In genomic region chr5:3893459-3894293, GRCm38 (mm10) we compare ENCODE assay signal across 7 mouse cellular contexts. TPM values are rescaled to one million over a fixed set of nuclear protein-coding genes. Genes with fewer than 3 reads are reported as not detected.
DNase-seq lines count a peak whose midpoint lies in the region.

Mterf1a (minus strand) TSS chr5:3893933.

- peak; percentile 34 for DNase-seq in adrenal gland, adult 2 months
- DNase-seq in embryo, embryonic 11.5 days (ENCODE audit: low read depth, low spot score), result peak; percentile 14
- DNase-seq in gastrocnemius, postnatal 25 days, result peak; percentile 6
- peak; percentile 63 for DNase-seq in induced T-regulatory cell, adult 2 months (ENCODE audit: low read depth)
- DNase-seq in left cerebral cortex, adult 8-10 months (ENCODE audit: low spot score in 2 of 2), result peak; percentile 10 to 16
- peak; percentile 38 to 43 for DNase-seq in lung, postnatal 4 days
- DNase-seq in right cerebral cortex, adult 18-20 months, result peak; percentile 18

RNA-seq across cellular contexts. Expression of gene Mterf1a, which starts in this region (rescaled TPM):
- 1 to 10 TPM; 6.6 to 7.8 TPM for total RNA-seq in adrenal gland, adult 2 months (2021)
- 0.17 and 0.41 TPM in 2 replicates for polyA plus RNA-seq in adrenal gland, adult 2 months (2012; rRNA removed)
- 1 to 10 TPM; 1.3 TPM for total RNA-seq in gastrocnemius, postnatal 25 days (2021)
- total RNA-seq in left cerebral cortex, adult 8-10 months (2022), result 10 to 100 TPM in 1 of 4 experiments, 1 to 10 TPM in 3; 7.4 to 11.1 (median 8.7) TPM

Comparison
In these comparisons a context has a peak if more than half of its experiments do, and no peak if none do; other contexts are left out.
1. Peak in every context shown above with its lines: DNase-seq.
2. DNase-seq: peak in every context shown above with its lines; median percentile 63 in induced T-regulatory cell, adult 2 months; 40 in lung, postnatal 4 days; 34 in adrenal gland, adult 2 months; 18 in right cerebral cortex, adult 18-20 months; 14 in embryo, embryonic 11.5 days; 13 in left cerebral cortex, adult 8-10 months; 6 in gastrocnemius, postnatal 25 days.